Mouse (Mus musculus) stomach, embryonic 16.5 days (tissue): ENCODE results near the gene Hspg2. TPM values are rescaled to one million over a fixed set of nuclear protein-coding genes. Genes with fewer than 3 reads are reported as not detected.

Experiments
- ATAC-seq: fragments of 200-750 bp; cut with Nextera tagmentation; 2 replicates; pipeline ENCODE4 v1.8.0; 2017; ENCODE audit warnings: moderate number of reproducible peaks, moderate TSS enrichment; ENCODE audit not compliant: insufficient read depth, low FRiP score
- H3K27ac ChIP-seq: fragments of 300-500 bp; sonication (generic); 2 replicates; pipeline ENCODE4 v1.5.1; 2014; ENCODE audit warnings: low read length
- H3K27me3 ChIP-seq: fragments of 300-500 bp; sonication (generic); 2 replicates; pipeline ENCODE4 v1.6.1; 2014; ENCODE audit warnings: low read length, control low read depth, mixed read lengths; ENCODE audit not compliant: control insufficient read depth, insufficient read depth
- H3K36me3 ChIP-seq: fragments of 300-500 bp; sonication (generic); 2 replicates; pipeline ENCODE4 v1.6.1; 2014; ENCODE audit warnings: low read length; ENCODE audit not compliant: control insufficient read depth, insufficient read depth
- H3K4me1 ChIP-seq: fragments of 300-500 bp; sonication (generic); 2 replicates; pipeline ENCODE4 v1.6.1; 2014; ENCODE audit warnings: low read length, control low read depth, mixed read lengths; ENCODE audit not compliant: control insufficient read depth, insufficient read depth
- H3K4me2 ChIP-seq: fragments of 300-500 bp; sonication (generic); 2 replicates; pipeline ENCODE4 v1.6.1; 2014; ENCODE audit warnings: low read depth, low read length, mixed read lengths
- H3K4me3 ChIP-seq: fragments of 300-500 bp; sonication (generic); replicated peaks from 2 replicates; pipeline ENCODE4 v1.5.1; 2014; ENCODE audit warnings: mild to moderate bottlenecking, low read length
- H3K9ac ChIP-seq: fragments of 300-500 bp; sonication (generic); 2 replicates; pipeline ENCODE4 v1.6.1; 2014; ENCODE audit warnings: low read length
- H3K9me3 ChIP-seq: fragments of 300-500 bp; sonication (generic); replicated peaks from 2 replicates; pipeline ENCODE4 v1.6.1; 2016; ENCODE audit warnings: low read length, control low read depth; ENCODE audit not compliant: control insufficient read depth
- WGBS: fragments of 180-500 bp; shearing (Covaris S2); extraction: QIAGEN DNeasy Blood & Tissue Kit; methylation state at CpG from one replicate; pipeline ENCODE4 v1.1.7; 2014; 5-methylcytosine and 5-hydroxymethylcytosine counted together
- polyA plus RNA-seq: library from polyadenylated mRNA; unstranded; fragments of >200 nt; fragmentation: Nextera tagmentation; extraction: Ambion mirVana; gene quantifications from 2 replicates; pipeline ENCODE4 v1.2.1, GENCODE M21; 2015

Gene Hspg2
- polyA plus RNA-seq, 1 experiment from 2014 or later, result 29.5 TPM

- Histone ChIP-seq H3K9me3 (no peaks in the 10 kb centered on the region), H3K4me2 (peak overlapping the region; percentile 48), H3K4me3 (peak overlapping the region; percentile 18), H3K36me3 (no peaks in the 10 kb centered on the region), H3K9ac (peak overlapping the region; percentile 59), H3K27me3 (no peaks in the 10 kb centered on the region), H3K27ac (peak overlapping the region; percentile 77), H3K4me1 (peaks cover 88% of the 10 kb centered on the region)
- peak; percentile 73 for ATAC-seq
- WGBS, result 19% methylated on average over 10 of the region's 10 CpGs
Observed at GRCm38 (mm10) chr4:137476065-137476760, 7.6 kb downstream of the Hspg2 start.

DNA sequence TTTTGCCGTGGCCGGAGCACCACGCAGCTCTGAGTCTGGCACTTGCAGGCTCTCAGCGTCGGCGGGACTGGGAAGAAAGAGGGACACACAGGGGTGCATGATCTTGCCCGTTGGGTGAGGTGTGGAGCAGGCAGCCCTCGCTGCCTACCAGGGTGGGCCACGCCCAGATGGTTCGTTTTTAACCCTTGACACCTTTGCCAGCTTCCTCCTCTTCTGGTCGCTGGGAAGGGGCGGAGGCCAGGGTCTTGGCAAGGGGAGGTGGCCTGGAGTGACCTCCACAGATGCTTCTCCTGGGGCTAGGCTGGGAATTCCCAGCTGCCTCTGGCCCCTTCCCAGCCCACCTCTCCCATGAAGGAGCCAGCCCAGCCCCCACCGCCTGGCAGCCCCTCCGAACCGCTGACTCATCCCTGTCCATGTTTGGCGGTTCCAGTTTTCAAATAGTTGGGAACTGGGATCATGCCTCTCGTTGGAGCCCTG, 8.2 kb downstream of the Hspg2 start:
- H3K27me3 ChIP-seq, result no peaks in the 10 kb centered on the region
- H3K4me1 ChIP-seq, result peaks cover 90% of the 10 kb centered on the region
- no peaks in the 10 kb centered on the region for H3K9me3 ChIP-seq
- whole genome bisulfite sequencing, result 9% methylated on average over 17 of the region's 17 CpGs
- H3K4me2 ChIP-seq, result peak overlapping the region; percentile 48
- ATAC-seq, result peak; percentile 31; the same call in 1 of the 2 replicates
- H3K4me3 ChIP-seq, result peak overlapping the region; percentile 18
- no peaks in the 10 kb centered on the region for H3K36me3 ChIP-seq
- H3K9ac ChIP-seq, result peak overlapping the region; percentile 59
- H3K27ac ChIP-seq, result peak overlapping the region; percentile 77

- H3K4me2 ChIP-seq, result no peak overlapping the region
- peaks cover 95% of the 10 kb centered on the region for H3K4me1 ChIP-seq
- WGBS, result 57% methylated on average over 6 of the region's 6 CpGs
- H3K9me3 ChIP-seq, result no peaks in the 10 kb centered on the region
- peak overlapping the region; percentile 59; the same call in 1 of the 2 replicates for H3K9ac ChIP-seq
- H3K27me3 ChIP-seq, result no peaks in the 10 kb centered on the region
- ATAC-seq, result no peak
- peak overlapping the region; percentile 77 for H3K27ac ChIP-seq
- H3K4me3 ChIP-seq, result no peak overlapping the region
- H3K36me3 ChIP-seq, result no peaks in the 10 kb centered on the region
Observed at GRCm38 (mm10) chr4:137477611-137478010, 9.0 kb downstream of the Hspg2 start.

DNA sequence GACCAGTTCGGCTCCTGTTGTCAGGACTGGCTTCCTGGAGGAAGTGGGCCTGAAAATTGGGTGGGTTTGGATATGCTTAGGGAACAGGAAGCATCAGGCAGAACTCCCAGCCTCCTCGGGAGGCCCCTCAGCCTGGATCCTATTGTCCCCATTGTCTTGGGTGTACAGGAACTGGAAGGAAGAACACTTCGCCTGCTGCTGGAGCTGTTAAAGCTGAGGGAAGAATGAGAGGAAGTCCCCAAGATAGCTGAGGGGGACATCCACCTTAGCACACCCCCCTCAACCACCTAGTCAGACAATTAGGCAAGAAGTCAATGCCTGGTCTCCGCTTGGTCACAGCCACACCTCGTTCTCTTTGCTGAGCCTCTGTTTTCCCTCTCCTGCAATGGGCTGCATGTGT, 9.7 kb downstream of the Hspg2 start:
- ATAC-seq, result no peak
- Histone ChIP-seq H3K4me1 (peaks cover 88% of the 10 kb centered on the region), H3K4me2 (no peak overlapping the region), H3K27me3 (no peaks in the 10 kb centered on the region), H3K4me3 (no peak overlapping the region), H3K27ac (peak overlapping the region; percentile 86; the same call in 1 of the 2 replicates), H3K9ac (peak overlapping the region; percentile 4; the same call in 1 of the 2 replicates), H3K36me3 (no peaks in the 10 kb centered on the region), H3K9me3 (no peaks in the 10 kb centered on the region)
- 57% methylated on average over 5 of the region's 5 CpGs for WGBS

DNA sequence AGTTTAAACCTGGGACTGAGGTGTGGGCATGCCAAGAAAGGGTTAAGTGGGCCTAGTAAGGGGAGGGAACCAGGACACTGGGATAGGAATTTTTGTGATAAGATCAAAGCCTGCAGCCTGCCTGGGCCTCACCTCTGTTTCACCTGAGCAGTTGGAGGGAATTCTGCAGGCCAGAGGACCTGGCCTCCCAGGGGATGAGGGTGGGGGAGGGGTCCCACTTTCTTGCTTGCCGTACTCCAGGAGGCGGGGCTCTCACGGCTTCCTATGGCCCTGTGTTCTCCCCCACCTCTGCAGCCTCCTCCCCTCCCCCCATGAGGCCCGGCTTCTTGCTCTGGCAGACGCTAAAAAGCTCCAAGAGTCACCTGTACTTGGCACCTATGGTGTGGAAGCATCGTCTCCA, 11.2 kb downstream of the Hspg2 start:
- H3K9ac ChIP-seq, result peak overlapping the region; percentile 23
- no peak overlapping the region for H3K4me3 ChIP-seq
- 18% methylated on average over 6 of the region's 6 CpGs for WGBS
- no peaks in the 10 kb centered on the region for H3K9me3 ChIP-seq
- no peaks in the 10 kb centered on the region for H3K36me3 ChIP-seq
- no peak; the same call in 1 of the 2 replicates for ATAC-seq
- peak overlapping the region; percentile 86 for H3K27ac ChIP-seq
- H3K27me3 ChIP-seq, result no peaks in the 10 kb centered on the region
- peaks cover 82% of the 10 kb centered on the region for H3K4me1 ChIP-seq
- peak overlapping the region; percentile 33 for H3K4me2 ChIP-seq

DNA sequence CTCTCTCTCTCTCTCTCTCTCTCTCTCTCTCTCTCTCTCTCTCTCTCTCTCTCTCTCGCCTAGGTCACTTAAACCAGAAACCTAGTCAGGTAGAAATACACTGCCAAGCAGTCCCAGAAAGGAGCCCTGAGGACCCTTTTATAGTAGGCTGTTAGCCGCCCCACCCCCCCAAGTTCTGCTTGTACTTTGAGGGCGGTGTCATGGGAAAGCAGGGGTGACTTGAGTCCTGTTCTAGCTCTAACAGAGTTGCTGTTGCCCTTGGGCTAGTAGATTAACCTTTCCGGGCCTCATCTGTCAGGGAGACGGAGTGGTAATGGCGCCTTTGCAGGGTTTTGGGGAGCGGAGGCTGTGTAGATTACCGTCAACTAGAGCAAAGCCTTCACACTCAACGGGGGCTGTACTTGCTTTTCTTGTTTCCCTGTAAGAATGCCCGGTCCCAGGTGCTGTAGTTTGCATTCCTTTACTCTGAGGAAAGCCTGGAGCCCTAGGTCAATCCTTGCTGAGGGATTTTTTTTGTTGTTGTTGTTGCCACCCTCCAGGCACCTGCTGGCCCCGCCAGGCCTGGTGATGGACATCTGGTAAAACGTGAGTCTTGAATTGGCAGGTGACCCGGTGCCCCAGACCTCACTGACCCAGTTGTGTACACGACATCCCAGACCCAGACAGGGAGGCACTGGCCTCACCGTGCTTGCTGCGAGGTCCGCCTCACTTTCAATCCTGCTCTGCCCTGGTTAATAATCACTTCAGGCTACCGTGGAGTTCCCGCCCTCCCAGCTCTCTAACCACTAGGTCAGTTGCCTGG, 11.8 kb downstream of the Hspg2 start:
- ATAC-seq, result peak; percentile 57; the same call in 1 of the 2 replicates
- peak overlapping the region; percentile 86 for H3K27ac ChIP-seq

GRCm38 (mm10) chr4:137480993-137481340, 12.4 kb downstream of the Hspg2 start:
- H3K27me3 ChIP-seq, result no peaks in the 10 kb centered on the region
- WGBS, result 16% methylated on average over 1 of the region's 1 CpGs
- H3K9ac ChIP-seq, result peak overlapping the region; percentile 4; the same call in 1 of the 2 replicates
- H3K4me1 ChIP-seq, result peaks cover 82% of the 10 kb centered on the region
- ATAC-seq, result no peak
- peak overlapping the region; percentile 86 for H3K27ac ChIP-seq
- no peaks in the 10 kb centered on the region for H3K9me3 ChIP-seq
- peak overlapping the region; percentile 14 for H3K4me2 ChIP-seq
- no peak overlapping the region for H3K4me3 ChIP-seq
- no peaks in the 10 kb centered on the region for H3K36me3 ChIP-seq

More for the DNA sequence above, 11.8 kb downstream of the Hspg2 start:
- Histone ChIP-seq H3K9me3 (no peaks in the 10 kb centered on the region), H3K9ac (peak overlapping the region; percentile 46; the same call in 1 of the 2 replicates), H3K36me3 (no peaks in the 10 kb centered on the region), H3K4me1 (peaks cover 82% of the 10 kb centered on the region), H3K4me2 (peak overlapping the region; percentile 33; the same call in 1 of the 2 replicates), H3K27me3 (no peaks in the 10 kb centered on the region), H3K4me3 (no peak overlapping the region)
- WGBS, result 30% methylated on average over 19 of the region's 19 CpGs

DNA sequence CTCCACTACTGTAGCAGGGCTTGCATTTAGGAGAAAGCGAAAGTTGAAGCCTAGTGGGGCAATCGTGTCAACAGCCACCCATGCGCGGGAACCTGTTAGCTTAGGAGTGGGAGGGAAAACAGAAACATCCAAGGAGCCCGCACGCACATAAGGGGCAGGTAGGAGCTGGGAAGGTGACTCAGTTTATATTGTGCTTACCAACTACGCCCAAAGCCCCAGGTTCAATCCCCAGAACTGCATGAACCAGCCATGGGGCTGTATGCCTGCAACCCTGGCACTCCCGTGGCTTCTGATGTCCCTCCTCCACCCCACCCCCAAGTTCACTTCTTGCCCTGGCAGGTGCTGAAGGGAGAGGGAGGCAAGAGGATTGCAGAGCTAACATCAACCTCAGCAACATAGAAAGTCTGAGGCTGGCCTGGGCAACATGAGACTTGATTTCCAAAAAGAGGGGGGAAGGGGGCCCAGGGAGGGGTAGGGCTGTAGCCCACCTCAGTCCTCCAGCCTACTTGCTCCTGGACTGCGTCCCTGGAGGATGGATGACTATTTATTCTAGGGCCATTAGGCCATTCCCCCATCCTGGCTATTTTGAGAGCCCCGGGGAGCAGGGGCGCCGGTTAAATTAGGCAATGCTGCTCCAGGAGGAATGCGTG, 12.9 kb downstream of the Hspg2 start:
- Histone ChIP-seq H3K27ac (peak overlapping the region; percentile 86), H3K4me3 (no peak overlapping the region), H3K4me2 (peak overlapping the region; percentile 14), H3K9ac (peak overlapping the region; percentile 4; the same call in 1 of the 2 replicates), H3K27me3 (no peaks in the 10 kb centered on the region), H3K4me1 (peaks cover 82% of the 10 kb centered on the region), H3K36me3 (no peaks in the 10 kb centered on the region), H3K9me3 (no peaks in the 10 kb centered on the region)
- 43% methylated on average over 13 of the region's 13 CpGs for WGBS
- ATAC-seq, result no peak
